Mouse (Mus musculus) lung, postnatal 4 days (tissue): ENCODE measurements around the gene Mapk7.

Source experiments
- DNase-seq, 2 experiments: peaks; one replicate each; pipeline ENCODE4 v3.0.0; 2021

Gene Mapk7

DNA sequence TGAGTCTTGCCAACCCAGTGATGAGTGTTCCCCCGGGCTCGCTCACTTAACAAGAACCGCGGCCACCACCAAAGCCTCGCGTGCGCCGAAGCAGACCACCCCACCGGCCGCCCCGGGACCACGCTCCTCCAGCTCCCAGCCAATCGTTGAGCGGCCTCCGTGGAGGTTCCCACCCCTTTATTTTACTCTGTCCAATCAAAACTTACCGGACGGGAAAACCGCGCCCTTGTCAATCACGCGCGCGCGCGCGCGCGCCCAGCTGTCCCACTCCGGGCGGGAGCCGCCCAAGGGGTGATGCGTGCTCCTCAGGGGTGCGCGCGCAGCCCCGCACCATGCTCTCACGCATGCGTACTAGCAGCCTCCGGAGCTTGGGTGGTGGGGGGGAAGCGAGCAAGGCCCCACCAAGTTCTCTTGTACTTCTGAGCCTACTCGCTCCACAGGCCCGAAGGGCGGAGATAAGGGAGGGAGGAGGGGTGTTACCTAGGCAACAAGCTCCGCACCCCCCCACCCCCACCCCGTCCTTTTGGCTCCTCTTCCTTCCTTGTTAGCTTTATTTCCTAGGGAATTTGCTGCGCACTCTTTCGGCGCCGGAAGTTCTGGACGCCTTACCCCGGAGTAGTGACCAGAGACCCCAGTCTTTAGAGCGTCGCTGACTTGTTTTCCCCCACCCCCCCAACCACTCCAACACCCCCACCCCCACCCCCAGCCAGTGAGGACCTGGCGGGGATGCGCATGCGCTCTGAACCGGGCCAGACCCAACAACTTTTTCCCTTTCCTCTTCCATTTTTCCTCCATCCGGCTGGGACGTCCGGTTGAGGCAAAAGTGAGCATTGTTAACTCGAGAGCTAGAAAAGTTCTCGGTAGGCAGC, at the start of gene Mapk7:
Mapk7 (minus strand) TSS at position 278 of the 869 bp plus-strand sequence.
- peak; percentile 99 for DNase-seq

DNA sequence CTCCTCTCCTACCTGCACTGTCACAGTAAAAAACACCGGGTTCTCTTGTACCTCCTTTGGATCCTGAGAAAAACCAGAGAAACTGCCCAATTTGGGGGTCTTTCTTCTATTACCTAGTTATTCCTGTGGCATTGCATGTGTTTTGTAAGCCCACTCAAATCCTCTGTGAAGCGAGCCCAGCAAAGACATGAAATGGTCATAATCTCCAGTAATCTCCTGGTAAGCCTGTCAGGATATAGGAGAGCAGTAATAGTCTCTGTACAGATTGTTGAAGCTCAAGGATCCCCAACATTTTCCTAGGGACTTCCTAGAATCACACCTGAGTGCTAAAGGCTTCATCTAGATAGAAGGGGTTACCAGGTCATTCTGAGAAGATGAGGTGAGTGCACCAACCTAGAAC, 46.9 kb upstream of the Mapk7 start:
- no peak for DNase-seq

DNA sequence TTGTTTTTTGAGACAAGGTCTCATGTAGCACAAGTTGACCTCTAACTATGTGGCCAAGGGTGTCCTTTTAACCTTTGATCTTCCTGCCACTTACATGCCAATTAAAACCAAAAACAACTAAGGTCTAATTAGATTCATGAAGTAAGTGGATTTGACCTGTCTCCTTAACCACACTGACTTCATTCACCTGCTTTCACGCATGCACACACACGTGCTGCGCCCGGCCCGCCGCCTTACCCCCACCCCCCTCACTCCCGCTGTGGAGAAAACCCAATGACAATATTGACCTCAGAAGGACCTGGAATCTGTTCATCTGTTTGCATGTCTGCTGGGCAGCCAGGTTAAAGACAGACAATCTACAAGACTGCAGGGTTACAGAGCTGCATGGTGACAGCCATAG, 46.4 kb upstream of the Mapk7 start:
- no peak for DNase-seq

DNA sequence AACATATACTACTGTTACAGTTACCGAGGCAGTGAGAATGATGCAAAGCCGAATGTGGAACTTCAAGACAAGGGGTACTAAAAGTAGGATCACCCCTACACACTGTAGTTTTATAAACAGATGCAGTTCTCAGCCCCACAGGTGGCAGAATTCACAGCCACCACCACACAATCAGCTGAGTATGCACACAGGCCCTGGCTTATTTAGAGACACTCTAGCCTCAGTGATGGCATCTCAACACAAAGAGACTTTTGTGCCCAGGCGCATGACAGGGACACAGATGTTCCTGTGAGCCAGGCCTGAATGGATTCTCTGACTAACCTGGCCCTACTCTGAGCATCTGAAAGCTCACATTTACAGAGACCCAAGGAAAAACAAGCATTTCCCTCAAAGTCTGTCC, 43.2 kb upstream of the Mapk7 start:
- no peak for DNase-seq

DNA sequence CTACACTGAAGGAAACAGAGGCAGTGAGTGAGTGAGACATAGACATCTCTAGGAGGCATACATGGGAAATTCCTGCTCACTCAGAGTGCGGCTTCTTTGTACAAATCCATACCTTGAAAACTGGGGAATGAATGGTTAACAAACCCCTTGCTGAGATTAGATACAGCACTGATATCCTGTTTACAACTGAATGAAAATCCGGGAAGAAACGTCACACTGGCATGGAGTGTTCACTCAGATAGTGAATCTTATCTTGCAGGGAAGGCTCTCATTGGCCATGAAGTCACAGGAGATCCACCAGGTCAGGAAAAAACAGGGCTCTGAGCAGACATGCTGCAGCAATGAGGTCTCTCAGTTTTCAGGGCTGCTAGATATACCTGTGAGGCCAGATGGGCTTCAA, 42.7 kb upstream of the Mapk7 start:
- no peak for DNase-seq

DNA sequence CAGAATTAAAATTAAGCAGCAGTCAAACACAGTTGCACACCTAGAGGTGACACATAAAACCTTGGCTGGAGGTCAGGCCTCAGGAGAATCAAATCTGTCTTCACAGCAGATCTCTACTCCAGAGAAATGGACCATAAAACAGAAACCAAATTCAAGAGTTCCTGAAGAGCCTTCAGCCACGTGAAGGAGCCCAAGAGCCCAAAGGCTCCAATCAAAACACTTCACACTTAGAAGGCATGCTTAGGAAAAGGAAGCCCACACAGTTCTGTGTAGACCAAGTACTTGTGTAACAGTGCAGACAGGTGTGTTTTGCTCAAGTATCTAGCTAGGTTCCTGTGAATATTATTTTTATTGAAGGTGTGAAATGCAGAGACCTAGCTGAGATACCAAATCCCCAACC, 41.3 kb upstream of the Mapk7 start:
- no peak for DNase-seq

DNA sequence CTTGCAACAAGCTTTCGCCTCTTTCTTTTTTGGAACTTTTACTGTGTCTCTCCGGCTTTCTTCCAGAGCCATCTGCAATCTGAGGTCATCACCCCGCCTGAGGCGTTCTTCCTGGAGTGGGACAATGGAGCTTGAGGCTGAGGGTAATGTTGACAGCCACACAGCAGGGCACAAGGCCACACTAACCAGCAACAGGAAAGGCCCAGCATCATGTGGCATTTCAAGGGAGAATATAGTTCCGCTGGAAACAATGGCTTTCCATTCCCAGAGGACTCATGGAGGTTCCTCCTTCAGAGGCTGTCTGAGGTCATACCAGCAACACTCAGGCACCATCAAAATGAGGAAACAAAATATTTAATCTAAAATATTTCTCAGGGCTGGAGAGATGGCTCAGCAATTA, 39.4 kb upstream of the Mapk7 start:
- DNase-seq = peak; percentile 55 to 78

DNA sequence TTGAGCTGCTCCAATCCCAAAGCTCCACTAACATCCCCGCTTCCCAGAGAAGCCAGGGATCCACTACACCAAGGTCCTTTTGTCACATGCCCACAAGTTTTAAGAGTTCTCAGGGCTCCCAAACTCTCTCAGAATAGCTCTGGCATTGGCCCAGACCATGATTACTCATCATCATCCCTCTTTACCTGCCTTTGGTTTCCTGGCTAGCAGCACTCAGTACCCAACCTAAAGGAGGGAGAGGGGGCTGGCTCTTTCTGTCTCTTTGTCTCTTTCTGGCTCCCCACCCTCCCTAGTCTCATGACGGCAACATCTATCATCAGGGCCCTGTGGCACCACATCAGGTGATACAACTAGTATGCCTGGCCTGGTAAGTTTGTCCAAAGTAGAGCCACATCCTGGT, 38.6 kb upstream of the Mapk7 start:
- DNase-seq = no peak

DNA sequence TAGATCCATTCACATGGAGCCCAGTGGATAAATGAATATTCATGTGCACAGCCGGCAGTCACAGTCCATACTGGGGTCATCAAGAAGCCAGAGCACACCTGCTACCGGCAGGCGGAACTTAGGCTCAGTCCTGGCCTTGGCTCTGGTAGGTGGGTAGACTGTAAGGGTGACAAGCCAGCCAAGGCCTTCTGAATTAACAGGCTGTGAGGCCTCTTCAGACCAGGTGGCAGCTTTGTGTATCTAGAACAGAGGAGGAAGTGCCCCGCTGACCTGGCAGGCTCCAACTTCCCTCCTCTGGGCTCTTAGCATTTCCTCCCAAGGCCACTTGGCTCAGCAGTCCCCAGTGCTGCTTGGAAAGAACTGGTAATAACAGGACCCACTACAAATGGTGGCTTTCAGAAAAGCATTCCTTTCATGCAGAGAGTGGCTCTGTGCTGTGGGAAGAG, 35.1 kb upstream of the Mapk7 start:
- DNase-seq = peak; percentile 60 to 78

DNA sequence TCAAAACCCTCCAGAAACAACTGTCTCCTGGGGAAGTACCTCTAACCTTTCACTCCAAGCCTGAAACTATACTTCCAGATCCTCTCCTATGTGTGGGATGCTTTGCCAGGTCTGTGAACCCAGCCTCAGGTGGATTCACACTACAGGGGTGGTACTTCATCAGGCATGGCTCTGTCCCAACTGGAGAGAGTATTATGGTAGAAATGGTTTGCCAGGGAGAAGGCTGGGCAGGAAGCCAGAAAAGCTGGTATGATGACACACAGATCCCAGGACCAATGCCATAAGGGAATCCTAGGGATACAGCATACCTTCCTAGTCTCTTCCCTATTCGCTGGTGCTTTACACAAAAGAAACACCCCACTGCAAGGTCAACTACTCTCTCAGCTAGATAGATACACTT, 32.7 kb upstream of the Mapk7 start:
- no peak for DNase-seq

DNA sequence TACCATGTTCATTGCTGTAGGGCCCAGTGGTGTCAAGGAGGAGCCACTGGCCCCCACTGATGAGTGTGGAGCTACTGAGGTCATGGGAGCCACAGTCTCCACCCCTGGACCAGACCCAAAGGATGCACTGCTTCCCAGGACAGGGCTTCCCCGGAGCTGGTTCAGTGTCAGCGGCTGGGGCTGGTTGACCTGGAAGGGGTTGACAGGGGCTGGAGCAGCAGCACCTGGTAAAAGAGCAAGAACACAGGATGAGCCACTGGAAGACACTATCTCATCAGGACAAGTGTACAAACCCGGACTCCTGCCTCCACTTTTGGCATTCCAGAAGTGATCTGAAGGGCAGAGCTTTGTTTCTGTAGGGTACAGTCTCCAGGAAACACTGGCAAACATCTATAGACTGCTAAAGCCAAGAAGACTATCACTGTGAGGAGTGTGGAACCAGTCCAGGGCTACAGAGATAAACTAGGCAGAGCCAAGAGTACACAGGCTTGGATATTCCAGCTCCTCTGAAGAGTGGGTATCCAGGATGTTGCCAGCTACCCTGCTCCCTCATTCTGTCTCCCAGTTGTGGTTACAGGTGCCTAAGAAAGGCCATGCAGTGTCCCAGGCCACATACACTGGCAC, 25.4 kb upstream of the Mapk7 start:
- no peak for DNase-seq

DNA sequence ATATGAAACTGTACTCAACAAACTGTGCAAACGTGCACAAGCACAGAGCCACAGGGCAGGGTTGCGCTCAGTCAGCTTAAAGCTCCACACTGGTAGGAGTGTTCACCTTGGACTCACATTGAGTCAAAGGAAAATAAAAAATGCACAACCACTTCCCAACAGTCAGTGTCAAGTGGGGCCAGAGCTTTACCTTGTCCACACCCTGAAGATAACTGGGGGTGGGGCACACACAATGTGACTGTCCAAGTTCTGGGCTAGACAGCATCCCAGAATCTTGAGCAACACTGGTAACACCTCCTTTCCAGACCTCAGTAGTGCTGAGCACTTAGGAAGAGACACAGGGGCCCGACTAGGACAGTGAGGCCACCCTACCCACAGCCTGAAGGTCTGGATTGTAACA, 24.7 kb upstream of the Mapk7 start:
- DNase-seq = no peak

DNA sequence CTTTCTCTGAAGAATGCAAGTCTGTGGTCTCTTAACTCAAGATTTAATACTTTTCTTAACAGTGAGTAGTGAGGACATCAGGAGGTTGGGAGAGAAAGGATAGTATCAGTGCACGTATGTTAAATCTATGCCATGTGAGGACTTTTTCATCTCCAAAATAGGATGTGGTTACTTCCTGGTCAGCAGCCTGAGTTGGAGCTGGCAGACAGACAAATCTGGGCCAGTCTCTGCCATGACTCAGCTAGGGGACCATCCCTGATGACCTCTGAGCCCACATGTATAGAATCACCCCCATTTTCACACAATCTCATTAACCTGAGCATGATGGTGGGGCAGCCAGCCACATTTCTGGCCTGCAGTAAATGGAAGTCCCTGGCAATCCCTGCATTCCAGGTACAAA, 23.8 kb upstream of the Mapk7 start:
- DNase-seq = no peak

DNA sequence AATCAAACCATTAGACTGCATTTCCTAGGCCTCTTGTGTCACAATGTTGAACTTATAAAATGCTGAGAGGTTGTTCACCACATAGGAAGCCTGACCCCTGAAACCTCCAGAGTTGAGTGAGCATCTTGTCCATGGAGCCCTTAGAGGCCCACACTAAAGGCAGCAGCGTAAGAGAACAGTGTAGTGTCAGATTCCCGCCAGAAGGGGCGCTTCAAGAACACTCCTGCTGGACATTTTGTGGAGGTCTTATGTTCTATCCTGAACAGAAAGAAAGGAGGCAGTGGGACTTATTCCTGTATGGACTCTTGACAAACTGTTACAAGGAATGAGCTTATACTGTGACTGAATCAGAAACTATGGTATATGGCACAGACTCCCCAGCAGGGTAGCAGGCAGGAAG, 20.7 kb upstream of the Mapk7 start:
- DNase-seq = peak; percentile 57 to 67

DNA sequence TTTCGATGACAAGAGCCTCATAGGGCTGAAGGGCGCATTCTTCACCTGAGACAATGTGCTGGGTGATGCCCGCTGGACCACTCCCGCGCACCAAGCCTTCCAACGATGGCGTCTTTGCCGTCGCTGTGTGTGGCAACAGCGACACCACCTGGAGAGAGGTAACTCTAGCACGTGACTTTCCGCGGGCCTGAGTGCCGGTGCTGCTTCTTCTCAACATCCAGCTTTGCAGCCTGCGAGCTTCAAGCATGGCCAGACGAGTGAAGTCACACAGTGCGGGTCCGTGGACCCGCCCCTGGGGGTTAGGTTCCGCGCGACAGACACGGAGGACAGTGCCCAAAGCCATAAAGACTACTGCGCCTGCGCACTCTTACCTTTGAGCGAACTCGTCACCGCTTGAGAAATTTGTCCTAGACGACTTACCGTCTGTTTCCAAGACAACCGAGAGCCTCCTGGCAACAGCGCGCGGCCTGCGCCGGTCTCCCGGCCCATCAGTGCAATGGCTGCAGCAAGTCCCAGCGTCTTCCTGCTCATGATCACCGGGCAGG, 10.6 kb upstream of the Mapk7 start, which contains the start of gene B9d1:
B9d1 (plus strand) TSS at position 432 of the 545 bp plus-strand sequence.
- DNase-seq = peak; percentile 94 to 96

DNA sequence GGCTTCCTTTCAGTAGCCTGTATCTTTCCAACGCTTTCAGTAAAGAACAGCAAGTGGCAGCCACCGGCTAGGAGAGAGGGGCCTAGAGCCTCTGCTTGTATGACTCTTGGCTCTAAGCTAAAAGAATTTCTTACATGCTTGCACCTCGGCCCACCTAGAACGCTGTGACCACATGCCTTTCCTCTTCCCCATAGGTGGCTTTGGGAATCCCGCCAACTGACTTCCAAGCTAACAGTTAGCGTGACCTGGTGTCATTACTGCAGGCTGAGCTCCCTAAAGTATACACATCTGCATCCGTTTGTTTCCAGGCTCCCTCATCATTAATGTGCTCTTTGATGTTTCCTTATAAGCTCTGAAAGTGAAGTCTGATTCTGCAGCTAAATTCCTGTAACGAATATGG, 9.7 kb upstream of the Mapk7 start:
- no peak for DNase-seq

DNA sequence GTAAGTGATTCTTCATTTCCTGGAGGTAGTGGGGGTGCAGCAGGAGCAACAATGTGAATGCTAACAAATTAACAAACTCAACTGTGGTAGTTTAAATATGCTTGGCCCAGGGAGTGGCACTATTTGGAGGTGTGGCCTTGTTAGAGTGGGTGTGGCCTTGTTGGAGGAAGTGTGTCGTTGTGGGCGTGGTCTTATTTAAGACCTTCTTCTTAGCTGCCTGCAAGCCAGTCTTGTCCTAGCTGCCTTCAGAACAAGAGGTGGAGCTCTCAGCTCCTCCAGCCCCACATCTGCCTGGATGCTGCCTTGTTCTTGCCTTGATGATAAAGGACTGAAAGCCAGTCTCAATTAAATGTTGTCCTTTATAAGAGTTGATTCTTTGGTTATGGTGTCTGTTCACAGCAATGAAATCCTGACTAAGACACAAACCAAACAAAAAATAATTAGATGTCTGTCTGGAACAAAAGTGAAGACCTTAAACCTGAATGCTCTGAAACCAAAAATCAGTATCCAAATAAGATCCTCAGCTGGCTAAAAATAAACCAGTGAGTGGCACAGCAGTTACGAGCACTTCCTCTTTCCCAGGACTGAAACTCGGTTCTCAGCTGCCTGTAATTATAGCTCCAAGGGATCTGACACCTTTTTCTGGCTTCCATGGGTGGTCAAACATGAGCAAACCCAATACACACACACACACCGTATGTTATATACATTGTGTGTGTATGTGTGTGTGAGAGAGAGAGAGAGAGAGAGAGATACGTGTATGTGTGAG, 4.7 kb upstream of the Mapk7 start:
- peak in 1 of 2 experiments; percentile 43 for DNase-seq

DNA sequence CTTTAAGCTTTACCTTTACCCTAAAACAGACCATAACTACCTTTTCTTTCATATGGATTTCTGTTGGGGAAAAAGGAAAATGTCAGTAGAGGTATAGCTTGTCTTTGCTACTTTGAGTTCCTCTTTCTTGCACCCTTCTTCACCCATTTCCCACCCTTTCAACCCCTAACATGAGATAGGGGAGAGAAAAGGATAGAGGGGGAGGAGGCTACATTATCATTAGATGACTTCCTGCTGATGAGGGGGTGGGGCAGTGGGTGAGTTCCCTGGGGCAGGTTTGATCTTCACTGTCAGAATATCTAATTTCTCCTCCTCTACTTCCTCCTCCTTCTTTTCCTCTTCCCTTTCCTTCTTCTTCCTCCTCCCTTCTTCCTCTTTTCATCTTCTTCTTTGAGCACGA, 3.3 kb upstream of the Mapk7 start:
- DNase-seq = no peak

DNA sequence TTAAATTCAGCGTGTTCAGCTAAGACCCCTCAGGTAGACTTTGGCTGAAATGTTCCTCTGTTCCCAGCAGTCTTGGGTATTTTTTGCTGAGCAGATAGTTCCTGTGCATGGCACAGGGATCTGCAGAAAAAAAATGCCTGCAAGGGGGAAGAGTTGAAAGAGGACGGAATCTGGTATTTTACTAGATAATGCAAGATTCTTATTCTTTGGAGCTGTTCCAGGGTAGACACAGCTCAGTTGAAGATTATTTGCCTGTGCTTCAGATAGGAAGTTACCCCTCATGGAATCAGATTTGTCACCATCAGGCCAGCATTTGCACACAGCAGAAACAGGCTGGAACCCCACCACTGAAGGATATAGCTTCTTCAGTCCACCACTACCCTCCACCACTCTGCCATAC, 1.3 kb upstream of the Mapk7 start:
- no peak for DNase-seq

DNA sequence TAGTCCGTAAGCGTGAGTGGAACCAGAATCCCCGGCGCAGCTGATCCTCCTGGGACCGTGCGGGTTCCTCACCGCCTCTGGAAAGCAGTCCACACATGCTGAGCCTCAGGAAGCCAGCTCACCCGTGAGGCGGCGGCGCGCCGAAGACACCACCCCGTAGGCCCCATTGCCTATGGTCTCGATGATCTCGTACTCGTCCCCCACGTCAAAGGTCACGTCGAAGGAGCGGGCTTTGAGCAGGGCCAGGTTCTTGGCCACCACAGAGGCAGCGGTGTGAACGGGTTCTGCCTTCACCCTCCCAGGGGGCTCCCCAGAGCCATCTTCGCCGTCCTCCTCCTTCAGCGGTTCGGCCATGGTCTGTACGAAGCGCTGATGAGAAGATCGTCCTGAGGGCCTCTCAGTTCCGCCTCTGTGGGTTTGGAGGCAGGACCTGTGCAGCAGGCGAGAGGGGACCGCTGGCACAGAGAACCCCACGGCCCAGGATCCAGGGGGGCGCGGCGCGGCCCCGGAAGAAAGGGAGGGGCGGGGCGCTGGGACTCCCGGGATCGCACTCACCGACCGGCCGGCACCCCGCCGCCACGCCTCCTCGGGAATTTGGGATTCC, 579 bp downstream of the Mapk7 start:
- DNase-seq = no peak

DNA sequence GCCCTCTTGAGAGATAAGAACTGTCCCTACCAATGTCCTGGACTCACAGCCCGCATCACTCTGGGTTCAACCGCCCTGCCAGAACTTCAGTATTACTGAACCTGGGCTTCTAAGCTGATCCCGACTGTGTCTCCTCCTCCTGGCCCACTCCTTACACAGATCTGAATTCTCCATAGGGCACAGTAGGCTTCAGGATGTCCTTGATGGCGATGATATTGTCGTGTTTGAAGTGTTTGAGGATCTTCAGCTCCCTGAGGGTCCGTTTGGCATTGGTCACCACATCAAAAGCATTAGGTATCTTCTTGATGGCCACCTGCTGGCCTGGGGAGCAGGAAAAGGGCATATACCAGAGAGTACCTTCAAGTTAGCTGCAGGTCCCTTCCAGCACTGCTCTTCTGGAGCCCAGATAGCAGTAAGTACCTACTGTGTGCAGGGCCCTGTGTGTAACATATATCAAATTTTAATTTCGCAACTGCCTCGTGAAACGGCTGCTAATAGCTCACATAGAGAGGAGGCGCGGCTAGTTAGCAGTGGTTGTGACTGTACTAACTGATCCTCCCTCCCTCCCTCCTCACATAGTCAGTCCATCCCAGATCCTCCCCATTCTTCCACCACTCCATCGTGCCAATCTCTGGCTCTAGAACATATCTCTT, 1.3 kb downstream of the Mapk7 start:
- DNase-seq = no peak

DNA sequence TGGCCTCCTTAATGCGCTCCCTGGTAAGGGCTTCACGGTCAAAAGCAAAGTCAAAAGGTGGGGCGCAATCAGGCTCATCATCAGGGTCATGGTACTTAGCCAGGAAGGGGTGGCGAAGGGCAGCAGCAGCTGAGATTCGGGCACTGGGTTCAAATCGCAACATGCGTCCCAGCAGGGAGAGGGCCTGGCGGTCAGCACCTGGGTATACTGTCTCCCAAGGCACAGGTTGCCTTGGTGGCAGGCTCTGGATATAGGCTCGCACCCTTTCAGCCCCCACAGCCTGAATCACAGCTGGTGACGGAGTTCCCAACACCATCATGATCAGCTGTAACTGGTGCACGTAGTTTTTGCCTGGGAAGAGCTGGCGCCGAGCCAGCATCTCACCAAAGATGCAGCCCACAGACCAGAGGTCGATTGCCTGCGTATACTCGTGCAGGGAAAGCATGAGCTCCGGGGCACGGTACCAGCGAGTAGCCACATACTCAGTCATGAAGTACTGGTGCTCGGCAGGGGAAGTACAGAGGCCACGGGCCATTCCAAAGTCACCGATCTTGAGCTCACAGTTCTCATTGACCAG, 3.2 kb downstream of the Mapk7 start:
- no peak for DNase-seq
